Mouse (Mus musculus): ENCODE data around the gene Nrap. TPM values are rescaled to one million over a fixed set of nuclear protein-coding genes. Genes with fewer than 3 reads are reported as not detected.

Gene Nrap
- total and polyA plus RNA-seq, 3 experiments, result 0.08 to 0.11 TPM; not detected in 1

GRCm38 (mm10) chr19:56346016-56346415 lies 43.8 kb downstream of the Nrap start:
- Histone ChIP-seq H3K9ac (ENCODE audit: control insufficient read depth, low read depth, low read length, poor library complexity, severe bottlenecking) (no peak overlapping the region), H3K27me3 (ENCODE audit: control insufficient read depth in 1 of 2, insufficient read depth in 2 of 2, low read length in 2 of 2) (peaks cover 2 to 4% of the 10 kb centered on the region in 2 experiments; a peak in 2 of 4 replicates), H3K9me3 (replicated peaks; ENCODE audit: insufficient read depth, low read length) (no peaks in the 10 kb centered on the region), H3K36me3 (ENCODE audit: control insufficient read depth in 1 of 2, insufficient read depth in 2 of 2, low read length in 2 of 2) (no peaks in the 10 kb centered on the region), H3K4me1 (ENCODE audit: control insufficient read depth in 1 of 2, insufficient read depth in 2 of 2, low read length in 2 of 2) (no peaks in the 10 kb centered on the region), H3K27ac (ENCODE audit: control insufficient read depth, low read depth, low read length) (no peak overlapping the region), H3K79me2 (ENCODE audit: control insufficient read depth, insufficient read depth, low read length, poor library complexity) (no peaks in the 10 kb centered on the region), H3K4me3 (ENCODE audit: control insufficient read depth in 1 of 2, insufficient read depth in 1 of 2, low read depth in 2 of 2, low read length in 2 of 2) (no peak overlapping the region)
- peak; percentile 57 for DNase-seq (ENCODE audit: low read depth, low spot score)
- TF ChIP-seq ZNF384 (IDR thresholded peaks at IDR 0.05; ENCODE audit: low read depth, low read length), result peak; percentile 68
- TF ChIP-seq GATA1 (IDR thresholded peaks at IDR 0.05; ENCODE audit: low read depth, low read length), result no peak
- TF ChIP-seq SMC3 (IDR thresholded peaks at IDR 0.05; ENCODE audit: low read depth, low read length), result peak; percentile 25; the same call in 1 of the 2 replicates
- no peak for TF ChIP-seq JUND (IDR thresholded peaks at IDR 0.05; ENCODE audit: low read depth, low read length)
- TF ChIP-seq TCF12 (IDR thresholded peaks at IDR 0.05; ENCODE audit: low read depth, low read length), result no peak
- no peak for TF ChIP-seq EP300 (IDR thresholded peaks at IDR 0.05; ENCODE audit: low read depth in 1 of 2, low read length in 2 of 2)
- no peak for TF ChIP-seq USF2 (IDR thresholded peaks at IDR 0.05; ENCODE audit: borderline replicate concordance in 1 of 2, insufficient read depth in 1 of 2, low read depth in 1 of 2, low read length in 2 of 2)
- no peak for TF ChIP-seq MYB (IDR thresholded peaks at IDR 0.05; ENCODE audit: low read depth, low read length)
- TF ChIP-seq HCFC1 (IDR thresholded peaks at IDR 0.05; ENCODE audit: low read depth, low read length), result no peak
- no peak for TF ChIP-seq GABPA (IDR thresholded peaks at IDR 0.05; ENCODE audit: low read depth, low read length)
- TF ChIP-seq MXI1 (IDR thresholded peaks at IDR 0.05; ENCODE audit: low read depth, low read length), result no peak
- TF ChIP-seq RAD21 (IDR thresholded peaks at IDR 0.05; ENCODE audit: low read depth, low read length), result peak; percentile 47
- no peak for TF ChIP-seq USF1 (IDR thresholded peaks at IDR 0.05; ENCODE audit: low read depth, low read length)
- TF ChIP-seq E2F4 (IDR thresholded peaks at IDR 0.05; ENCODE audit: borderline replicate concordance, low read depth, low read length), result no peak
- TF ChIP-seq ZKSCAN1 (IDR thresholded peaks at IDR 0.05; ENCODE audit: low read depth, low read length), result no peak
- TF ChIP-seq POLR2A (IDR thresholded peaks at IDR 0.05; ENCODE audit: control insufficient read depth in 1 of 2, insufficient read depth in 1 of 2, low read depth in 1 of 2, low read length in 2 of 2, poor library complexity in 1 of 2), result no peak
- no peak for TF ChIP-seq NELFE (IDR thresholded peaks at IDR 0.05; ENCODE audit: low read depth, low read length)
- TF ChIP-seq TBP (IDR thresholded peaks at IDR 0.05; ENCODE audit: low read depth, low read length), result no peak
- TF ChIP-seq CTCF (IDR thresholded peaks at IDR 0.05 in 2 of 3, conservative IDR thresholded peaks at IDR 0.05 in 1 of 3; ENCODE audit: control insufficient read depth in 1 of 3, insufficient read depth in 1 of 3, low read depth in 2 of 3, low read length in 3 of 3, poor library complexity in 1 of 3, severe bottlenecking in 1 of 3), result peak; percentile 57 to 85 (median 70)

GRCm38 (mm10) chr19:56343869-56344563 lies 45.8 kb downstream of the Nrap start:
- Histone ChIP-seq H3K9ac (ENCODE audit: control insufficient read depth, low read depth, low read length, poor library complexity, severe bottlenecking) (no peak overlapping the region), H3K27me3 (ENCODE audit: control insufficient read depth in 1 of 2, insufficient read depth in 2 of 2, low read length in 2 of 2) (peaks cover 1 to 2% of the 10 kb centered on the region in 2 experiments; a peak in 2 of 4 replicates), H3K4me1 (ENCODE audit: control insufficient read depth in 1 of 2, insufficient read depth in 2 of 2, low read length in 2 of 2) (no peaks in the 10 kb centered on the region), H3K79me2 (ENCODE audit: control insufficient read depth, insufficient read depth, low read length, poor library complexity) (no peaks in the 10 kb centered on the region), H3K36me3 (ENCODE audit: control insufficient read depth in 1 of 2, insufficient read depth in 2 of 2, low read length in 2 of 2) (no peaks in the 10 kb centered on the region), H3K4me3 (ENCODE audit: control insufficient read depth in 1 of 2, insufficient read depth in 1 of 2, low read depth in 2 of 2, low read length in 2 of 2) (no peak overlapping the region), H3K9me3 (replicated peaks; ENCODE audit: insufficient read depth, low read length) (no peaks in the 10 kb centered on the region), H3K27ac (ENCODE audit: control insufficient read depth, low read depth, low read length) (no peak overlapping the region)
- no peak for TF ChIP-seq HCFC1 (IDR thresholded peaks at IDR 0.05; ENCODE audit: low read depth, low read length)
- TF ChIP-seq ZNF384 (IDR thresholded peaks at IDR 0.05; ENCODE audit: low read depth, low read length), result no peak
- TF ChIP-seq ZKSCAN1 (IDR thresholded peaks at IDR 0.05; ENCODE audit: low read depth, low read length), result no peak
- no peak for TF ChIP-seq CHD1 (IDR thresholded peaks at IDR 0.05; ENCODE audit: low read depth, low read length)
- TF ChIP-seq POLR2AphosphoS2 (IDR thresholded peaks at IDR 0.05; ENCODE audit: low read length), result no peak
- no peak for TF ChIP-seq GATA1 (IDR thresholded peaks at IDR 0.05; ENCODE audit: low read depth, low read length)
- no peak for TF ChIP-seq ZC3H11A (IDR thresholded peaks at IDR 0.05; ENCODE audit: low read depth, low read length)
- TF ChIP-seq NRF1 (IDR thresholded peaks at IDR 0.05; ENCODE audit: insufficient read depth, low read depth, low read length, poor library complexity, severe bottlenecking), result no peak
- no peak for TF ChIP-seq RCOR1 (IDR thresholded peaks at IDR 0.05; ENCODE audit: low read depth, low read length)
- TF ChIP-seq MAFK (IDR thresholded peaks at IDR 0.05; ENCODE audit: borderline replicate concordance, low read depth, low read length), result no peak
- TF ChIP-seq ELF1 (IDR thresholded peaks at IDR 0.05; ENCODE audit: low read depth, low read length), result no peak
- no peak for TF ChIP-seq KAT2A (conservative IDR thresholded peaks at IDR 0.05; ENCODE audit: low read depth, low read length)
- DNase-seq (ENCODE audit: low read depth, low spot score), result no peak
